Mouse (Mus musculus): ENCODE measurements at regions not wholly inside any gene's neighbourhood (a gene's known extent, or its start where the extent isn't known, plus 50 kb on each side); places are given as distances from the start of the nearest gene placed in this dataset.

- TF ChIP-seq POLR2A (IDR thresholded peaks at IDR 0.05; ENCODE audit: borderline replicate concordance, insufficient read depth, low read length) (no peak), CTCF (IDR thresholded peaks at IDR 0.05; ENCODE audit: borderline replicate concordance, insufficient read depth, low read depth, low read length) (no peak)
Measured at GRCm38 (mm10) chr8:103086956-103087482, 301.6 kb upstream of the Cdh11 start.
